Mouse (Mus musculus) layer of hippocampus, postnatal 36 days (tissue): ENCODE data around the gene Ttll11. TPM values are rescaled to one million over a fixed set of nuclear protein-coding genes. Genes with fewer than 3 reads are reported as not detected.
A peak's percentile ranks its signal among the peaks of the same experiment; 100 is the strongest.

ENCODE experiments used
- DNase-seq, 2 experiments: peaks; one replicate each; pipeline ENCODE4 v3.0.0; 2022
- total RNA-seq, 2 experiments: library from RNA; stranded (reverse); gene quantifications; 2 replicates each; pipeline ENCODE4 v1.2.3; 2021

The Ttll11 gene
- total RNA-seq, 2 experiments from 2014 or later: 36.1 to 42.9 TPM

DNA sequence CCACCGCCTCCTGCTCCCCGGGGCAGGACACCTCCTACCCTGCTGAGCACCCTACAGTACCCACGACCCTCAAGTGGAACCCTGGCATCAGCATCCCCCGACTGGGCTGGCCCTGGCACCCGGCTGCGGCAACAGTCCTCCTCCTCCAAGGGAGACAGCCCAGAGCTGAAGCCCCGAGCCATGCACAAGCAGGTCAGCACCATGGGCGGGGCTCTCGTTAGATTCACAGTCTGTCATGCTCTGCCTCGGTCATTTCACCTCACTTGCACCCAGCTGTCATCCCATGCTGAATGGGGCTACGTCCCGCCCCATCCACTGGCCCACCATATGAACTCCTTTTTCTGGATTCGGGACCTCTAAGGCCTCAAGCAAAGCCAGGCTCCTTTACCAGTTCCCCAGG, 259.2 kb downstream of the Ttll11 start:
- DNase-seq: no peak

GRCm38 (mm10) chr2:35720104-35720503, 259.6 kb downstream of the Ttll11 start:
- peak in 1 of 2 experiments; percentile 52 for DNase-seq

- peak; percentile 36 to 45 for DNase-seq
Observed at GRCm38 (mm10) chr2:35719230-35720005, 260.3 kb downstream of the Ttll11 start.

DNA sequence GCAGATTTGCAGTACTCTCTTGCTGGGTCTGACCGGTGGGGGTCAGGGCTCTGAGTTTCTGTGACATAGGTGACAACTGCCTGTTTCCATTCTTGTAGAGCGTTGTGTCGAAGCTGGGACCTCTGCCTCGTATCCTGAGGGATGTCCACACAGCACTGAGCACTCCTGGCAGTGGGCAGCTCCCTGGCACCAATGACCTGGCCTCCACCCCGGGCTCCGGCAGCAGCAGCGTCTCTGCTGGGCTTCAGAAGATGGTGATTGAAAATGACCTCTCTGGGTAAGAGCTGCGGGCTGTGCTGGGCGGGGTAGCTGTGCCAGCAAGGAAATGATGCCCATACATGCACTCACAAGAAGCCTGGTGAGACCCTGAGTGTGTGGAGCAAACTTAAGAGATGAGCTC, 261.1 kb downstream of the Ttll11 start:
- no peak for DNase-seq

DNA sequence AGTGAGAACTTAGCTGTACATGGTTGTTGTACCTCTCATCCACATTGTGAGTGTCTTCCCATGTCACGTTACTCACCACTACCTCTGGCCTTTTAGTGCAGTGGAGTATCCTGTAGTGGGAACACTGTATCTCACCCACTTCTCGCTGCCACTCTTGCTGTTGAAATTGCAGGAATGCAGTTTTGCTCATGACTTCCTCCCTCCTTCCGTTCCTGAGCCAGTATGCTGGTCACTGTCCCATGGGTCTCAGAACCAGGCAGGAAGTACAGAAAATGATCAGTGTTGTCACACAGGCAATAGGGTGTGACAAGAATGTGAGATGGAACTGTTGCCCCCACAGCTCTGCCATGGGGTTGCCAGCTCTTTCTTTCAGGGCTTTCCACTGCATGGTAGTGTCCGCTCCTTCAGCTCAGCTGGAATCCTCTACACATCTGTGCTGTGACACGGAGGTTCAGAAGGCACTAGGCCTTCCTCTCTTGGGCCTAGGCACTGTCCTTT, 261.7 kb downstream of the Ttll11 start:
- DNase-seq: no peak

DNA sequence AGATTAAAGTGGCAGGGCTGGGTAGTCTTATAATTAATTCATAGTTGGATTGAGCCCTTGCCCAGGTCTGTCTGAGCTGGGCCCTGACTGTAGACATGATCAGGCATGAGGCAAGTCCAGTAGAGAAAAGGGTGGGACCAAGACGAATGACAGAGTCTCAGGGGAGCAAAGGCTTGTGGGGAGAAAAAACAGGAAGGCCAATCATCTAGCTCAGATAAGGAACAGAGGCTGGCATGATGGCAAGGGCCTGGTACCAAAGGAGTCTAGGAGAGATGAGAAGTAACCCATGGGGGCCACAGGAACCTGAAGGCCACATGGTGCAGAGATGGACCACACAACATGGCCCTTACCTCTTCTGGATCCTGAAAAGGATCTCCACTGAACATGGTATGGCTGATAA, 263.5 kb downstream of the Ttll11 start:
- DNase-seq: no peak

DNA sequence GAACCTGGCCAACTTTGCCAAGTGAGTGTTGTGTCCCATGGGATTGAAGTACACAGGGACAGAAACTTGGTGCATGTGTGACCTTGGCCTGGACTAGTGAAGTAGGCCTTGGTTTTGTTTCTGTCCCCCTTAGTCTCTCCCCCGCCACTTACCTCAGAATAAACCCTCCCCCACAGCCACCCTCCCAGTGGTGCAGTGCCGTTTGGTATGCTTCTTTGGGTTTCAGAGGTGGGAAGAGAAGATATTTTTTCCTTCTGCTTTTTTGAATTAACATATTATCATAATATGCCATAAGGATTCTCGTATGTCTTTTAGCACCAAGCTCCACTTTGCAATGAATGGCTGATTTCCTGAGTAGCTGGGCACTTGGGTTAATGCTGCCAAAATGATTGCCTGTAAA, 264.2 kb downstream of the Ttll11 start:
- no peak for DNase-seq

- DNase-seq: no peak
Observed at GRCm38 (mm10) chr2:35714742-35715167, 265.0 kb downstream of the Ttll11 start.

GRCm38 (mm10) chr2:35713460-35713859, 266.3 kb downstream of the Ttll11 start:
- no peak for DNase-seq

GRCm38 (mm10) chr2:35712611-35713010, 267.1 kb downstream of the Ttll11 start:
- no peak for DNase-seq

DNA sequence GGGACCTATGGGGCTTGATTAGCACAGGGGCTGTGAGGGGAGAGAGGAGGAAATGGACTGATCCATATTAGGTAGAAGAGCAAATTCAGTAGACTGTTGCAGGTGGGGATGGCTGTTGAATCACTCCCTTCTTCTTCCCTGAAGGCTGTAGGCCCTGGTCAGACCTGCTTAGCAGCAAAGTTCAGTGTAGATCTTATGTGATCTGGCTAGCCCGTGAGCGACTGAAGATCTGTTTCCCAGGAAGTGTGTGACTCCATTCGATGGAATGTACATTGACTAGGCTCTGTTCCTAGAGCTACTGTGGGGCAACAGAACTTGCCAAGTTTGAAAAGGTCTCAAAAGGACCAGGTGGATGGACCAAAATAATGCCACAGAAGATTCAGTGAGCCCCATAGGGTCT, 276.5 kb downstream of the Ttll11 start:
- no peak for DNase-seq

- DNase-seq: no peak
Observed at GRCm38 (mm10) chr2:35702608-35703007, 277.1 kb downstream of the Ttll11 start.

DNA sequence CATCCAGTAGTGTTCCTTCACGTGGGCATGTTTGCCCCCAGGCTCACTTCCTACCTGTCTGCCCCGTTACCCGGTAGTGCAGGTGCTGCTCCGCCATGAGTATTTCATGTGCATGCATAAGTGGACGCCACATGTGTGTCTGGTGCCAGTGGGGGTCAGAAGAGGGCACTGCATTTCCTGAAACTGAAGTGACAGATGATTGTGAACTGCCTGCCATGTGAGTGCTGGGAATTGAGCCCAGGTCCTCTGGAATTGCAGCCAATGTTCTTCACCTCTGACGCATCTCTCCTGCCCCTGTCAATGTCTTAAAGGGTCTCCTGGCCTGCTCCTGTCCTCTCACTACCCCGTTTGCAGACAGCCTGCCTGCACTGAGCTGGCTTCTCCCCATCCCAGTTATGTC, 277.7 kb downstream of the Ttll11 start:
- DNase-seq: no peak

Other genes with a start within 250 kb of the Ttll11 start
- 100 to 1,000 TPM; 174 to 197 TPM for gene Ndufa8, start 69.5 kb upstream of the Ttll11 start, total RNA-seq
- 1 to 10 TPM; 1.3 to 1.7 TPM for gene Morn5, start 69.5 kb upstream of the Ttll11 start, total RNA-seq
- gene Lhx6, start 125.5 kb upstream of the Ttll11 start, total RNA-seq: 10 to 100 TPM; 16.3 to 17.3 TPM
- 10 to 100 TPM; 14.7 to 14.9 TPM for gene Mrrf, start 156.5 kb upstream of the Ttll11 start, total RNA-seq
- gene Rbm18, start 156.9 kb upstream of the Ttll11 start, total RNA-seq: 10 to 100 TPM; 50.6 to 53.2 TPM